Mouse (Mus musculus) lung, postnatal 0 days (tissue): ENCODE measurements around the gene Sertad3. TPM values are rescaled to one million over a fixed set of nuclear protein-coding genes. Genes with fewer than 3 reads are reported as not detected.
A peak's percentile ranks its signal among the peaks of the same experiment; 100 is the strongest.

Source experiments
- ATAC-seq: fragments of 200-750 bp; cut with Nextera tagmentation; 2 replicates; pipeline ENCODE4 v1.8.0; 2017; ENCODE audit warnings: moderate library complexity
- DNase-seq: peaks from one replicate; pipeline ENCODE4 v3.0.0-alpha.2; 2016; ENCODE audit warnings: low spot score
- H3K27ac ChIP-seq: fragments of 300-500 bp; sonication (generic); 2 replicates; pipeline ENCODE4 v1.5.1; 2014; ENCODE audit warnings: antibody characterized with exemption, mild to moderate bottlenecking, low read length, mixed read lengths
- H3K27me3 ChIP-seq: fragments of 300-500 bp; sonication (generic); replicated peaks from 2 replicates; pipeline ENCODE4 v1.6.1; 2014; ENCODE audit warnings: low read length, mixed read lengths; ENCODE audit not compliant: insufficient read depth
- H3K36me3 ChIP-seq: fragments of 300-500 bp; sonication (generic); 2 replicates; pipeline ENCODE4 v1.6.1; 2014; ENCODE audit warnings: low read length, mixed read lengths; ENCODE audit not compliant: insufficient read depth
- H3K4me1 ChIP-seq: fragments of 300-500 bp; sonication (generic); 2 replicates; pipeline ENCODE4 v1.6.1; 2014; ENCODE audit warnings: antibody characterized with exemption, low read depth, low read length, mixed read lengths; ENCODE audit not compliant: insufficient read depth
- H3K4me2 ChIP-seq: fragments of 300-500 bp; sonication (generic); replicated peaks from 2 replicates; pipeline ENCODE4 v1.6.1; 2014; ENCODE audit warnings: low read depth, mild to moderate bottlenecking, low read length, moderate library complexity, mixed read lengths
- H3K4me3 ChIP-seq: fragments of 300-500 bp; sonication (generic); 2 replicates; pipeline ENCODE4 v1.5.1; 2014; ENCODE audit warnings: low read depth, low read length
- H3K9ac ChIP-seq: fragments of 300-500 bp; sonication (generic); replicated peaks from 2 replicates; pipeline ENCODE4 v1.6.1; 2014; ENCODE audit warnings: low read depth, mild to moderate bottlenecking
- H3K9me3 ChIP-seq: fragments of 300-500 bp; sonication (generic); 2 replicates; pipeline ENCODE4 v1.6.1; 2016; ENCODE audit warnings: low read length, mixed read lengths
- CTCF ChIP-seq: IDR thresholded peaks from 2 replicates; pipeline ENCODE4 v1.5.1; 2016; ENCODE audit warnings: antibody characterized with exemption, mild to moderate bottlenecking
- EP300 ChIP-seq: IDR thresholded peaks from 2 replicates; pipeline ENCODE4 v1.6.1; 2016; ENCODE audit warnings: antibody characterized with exemption, mild to moderate bottlenecking, control low read depth
- WGBS: fragments of 180-500 bp; shearing (Covaris S2); extraction: QIAGEN DNeasy Blood & Tissue Kit; methylation state at CpG from one replicate; pipeline ENCODE4 v1.1.7; 2014; 5-methylcytosine and 5-hydroxymethylcytosine counted together
- polyA plus RNA-seq: library from polyadenylated mRNA; unstranded; fragments of >200 nt; fragmentation: Nextera tagmentation; extraction: Ambion mirVana; gene quantifications from 2 replicates; pipeline ENCODE4 v1.2.1, GENCODE M21; 2015

Sertad3 gene
- polyA plus RNA-seq, 1 experiment from 2014 or later: 33.0 TPM

- WGBS: 67% methylated on average over 3 of the region's 3 CpGs
- ATAC-seq (no peak), DNase-seq (no peak)
- Histone ChIP-seq H3K4me2 (peak overlapping the region; percentile 57; the same call in 1 of the 2 replicates), H3K4me3 (no peak overlapping the region), H3K4me1 (peaks cover 6% of the 10 kb centered on the region; the same call in 1 of the 2 replicates), H3K36me3 (no peaks in the 10 kb centered on the region; the same call in 1 of the 2 replicates), H3K27ac (peak overlapping the region; percentile 91), H3K9me3 (no peaks in the 10 kb centered on the region), H3K27me3 (no peaks in the 10 kb centered on the region), H3K9ac (no peak overlapping the region)
- TF ChIP-seq CTCF: no peak
- TF ChIP-seq EP300: no peak
Measured at GRCm38 (mm10) chr7:27480506-27480905, 6.9 kb downstream of the Sertad3 start.

GRCm38 (mm10) chr7:27480927-27481626 is 7.5 kb downstream of the Sertad3 start:
- TF ChIP-seq CTCF (no peak), EP300 (no peak)
- DNase-seq: peak; percentile 24
- WGBS: 13% methylated on average over 10 of the region's 11 CpGs

DNA sequence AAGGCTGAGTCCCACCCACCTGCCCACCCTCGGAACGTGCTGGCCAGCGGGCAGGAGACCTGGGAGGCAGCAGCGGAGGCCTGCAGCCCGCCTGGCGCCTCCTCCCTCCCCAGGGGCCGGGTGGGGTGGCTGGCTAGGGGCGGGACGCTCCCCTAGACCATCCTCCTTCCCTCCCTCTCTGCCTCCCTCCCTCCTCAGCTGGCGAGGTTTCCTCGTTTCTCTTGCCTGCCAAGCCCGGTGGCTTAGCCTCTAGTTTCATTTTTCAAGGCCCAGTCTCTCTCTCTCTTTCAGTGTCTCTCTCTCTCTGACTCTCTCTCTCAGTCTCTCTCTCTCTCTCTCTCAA is 8.0 kb downstream of the Sertad3 start:
- DNase-seq: peak; percentile 97
- H3K36me3 ChIP-seq: no peaks in the 10 kb centered on the region; the same call in 1 of the 2 replicates
- H3K9me3 ChIP-seq: no peaks in the 10 kb centered on the region
- TF ChIP-seq EP300: no peak
- TF ChIP-seq CTCF: no peak
- peak overlapping the region; percentile 57 for H3K4me2 ChIP-seq
- ATAC-seq: peak; percentile 97
- H3K27me3 ChIP-seq: no peaks in the 10 kb centered on the region
- WGBS: 0% methylated on average over 6 of the region's 12 CpGs
- peaks cover 5% of the 10 kb centered on the region; the same call in 1 of the 2 replicates for H3K4me1 ChIP-seq
- H3K27ac ChIP-seq: peak overlapping the region; percentile 91
- peak overlapping the region; percentile 56 for H3K9ac ChIP-seq
- peak overlapping the region; percentile 26 for H3K4me3 ChIP-seq

More at GRCm38 (mm10) chr7:27480927-27481626, 7.5 kb downstream of the Sertad3 start:
- Histone ChIP-seq H3K9ac (peak overlapping the region; percentile 56), H3K4me1 (peaks cover 5% of the 10 kb centered on the region; the same call in 1 of the 2 replicates), H3K36me3 (no peaks in the 10 kb centered on the region; the same call in 1 of the 2 replicates), H3K27me3 (no peaks in the 10 kb centered on the region), H3K9me3 (no peaks in the 10 kb centered on the region), H3K4me3 (peak overlapping the region; percentile 26), H3K4me2 (peak overlapping the region; percentile 57), H3K27ac (peak overlapping the region; percentile 91)
- no peak for ATAC-seq

GRCm38 (mm10) chr7:27483860-27484259 is 10.3 kb downstream of the Sertad3 start:
- Histone ChIP-seq H3K9ac (no peak overlapping the region), H3K9me3 (no peaks in the 10 kb centered on the region), H3K36me3 (0 out of 2 replicates have a peak, but pooled peaks cover 3% of the 10 kb centered on the region), H3K27ac (no peak overlapping the region), H3K27me3 (no peaks in the 10 kb centered on the region), H3K4me2 (no peak overlapping the region), H3K4me3 (no peak overlapping the region), H3K4me1 (peaks cover 11% of the 10 kb centered on the region; the same call in 1 of the 2 replicates)
- 75% methylated on average over 4 of the region's 4 CpGs for WGBS
- TF ChIP-seq CTCF (no peak), EP300 (no peak)
- no peak for ATAC-seq
- no peak for DNase-seq

GRCm38 (mm10) chr7:27486102-27486769 is 12.7 kb downstream of the Sertad3 start:
- Histone ChIP-seq H3K27ac (peak overlapping the region; percentile 99), H3K9me3 (no peaks in the 10 kb centered on the region), H3K4me3 (peak overlapping the region; percentile 84), H3K4me2 (peak overlapping the region; percentile 56), H3K36me3 (peaks cover 12% of the 10 kb centered on the region; the same call in 1 of the 2 replicates), H3K9ac (no peak overlapping the region), H3K27me3 (no peaks in the 10 kb centered on the region), H3K4me1 (peaks cover 22% of the 10 kb centered on the region; the same call in 1 of the 2 replicates)
- no peak for ATAC-seq
- TF ChIP-seq CTCF (no peak), EP300 (peak; percentile 66)
- WGBS: 2% methylated on average over 13 of the region's 13 CpGs
- peak; percentile 79 for DNase-seq
